Mouse (Mus musculus): ENCODE results near the gene Vmn1r197.
"Not testable (repeated sequence)": the region's sequence is repeated elsewhere in the genome, so short reads cannot be mapped to it uniquely, and the experiment has no call there.

Gene Vmn1r197

GRCm38 (mm10) chr13:22324289-22324688 is at the start of gene Vmn1r197:
Gene Vmn1r197, plus strand, starts transcription at chr13:22324589.
- DNase-seq (ENCODE audit: low spot score) = no peak

- DNase-seq (ENCODE audit: low spot score) = no peak
Measured at GRCm38 (mm10) chr13:22284578-22284977, 39.8 kb upstream of the Vmn1r197 start.

- no peak for DNase-seq (ENCODE audit: low spot score)
Measured at GRCm38 (mm10) chr13:22289620-22290019, 34.8 kb upstream of the Vmn1r197 start, which contains the start of gene Vmn1r196. Gene Vmn1r196, plus strand, starts transcription at chr13:22289920.

- not testable (repeated sequence) for DNase-seq (ENCODE audit: low spot score)
Measured at GRCm38 (mm10) chr13:22308075-22308474, 16.3 kb upstream of the Vmn1r197 start.

- DNase-seq (ENCODE audit: low spot score) = no peak
Measured at GRCm38 (mm10) chr13:22315361-22315760, 9.0 kb upstream of the Vmn1r197 start.

- DNase-seq (ENCODE audit: low spot score) = no peak
Measured at GRCm38 (mm10) chr13:22317366-22317765, 7.0 kb upstream of the Vmn1r197 start.

GRCm38 (mm10) chr13:22320091-22320490 is 4.3 kb upstream of the Vmn1r197 start:
- DNase-seq (ENCODE audit: low spot score) = no peak

GRCm38 (mm10) chr13:22333269-22333668 is 8.9 kb downstream of the Vmn1r197 start:
- no peak for DNase-seq (ENCODE audit: low spot score)

- no peak for DNase-seq (ENCODE audit: low spot score)
Measured at GRCm38 (mm10) chr13:22335565-22335964, 11.2 kb downstream of the Vmn1r197 start.

GRCm38 (mm10) chr13:22350064-22350463 is 25.7 kb downstream of the Vmn1r197 start, which contains the start of gene Vmn1r198:
Gene Vmn1r198, plus strand, starts transcription at chr13:22350364.
- DNase-seq (ENCODE audit: low spot score) = no peak

GRCm38 (mm10) chr13:22350813-22351212 is 26.4 kb downstream of the Vmn1r197 start:
- DNase-seq (ENCODE audit: low spot score) = no peak

- DNase-seq (ENCODE audit: low spot score) = no peak
Measured at GRCm38 (mm10) chr13:22379518-22379917, 55.1 kb downstream of the Vmn1r197 start, which contains the start of gene Vmn1r199. Gene Vmn1r199, plus strand, starts transcription at chr13:22379818.

GRCm38 (mm10) chr13:22381128-22381527 is 56.7 kb downstream of the Vmn1r197 start:
- not testable (repeated sequence) for DNase-seq (ENCODE audit: low spot score)

Measured in c-Kit-positive CD71-positive TER-119-positive erythroid progenitor cells, embryonic 14.5 days (primary cell).